Mouse (Mus musculus) layer of hippocampus, adult 11-12 months (tissue): ENCODE results near the gene Atrnl1.
A peak's percentile ranks its signal among the peaks of the same experiment; 100 is the strongest.
"Not testable (repeated sequence)": the region's sequence is repeated elsewhere in the genome, so short reads cannot be mapped to it uniquely, and the experiment has no call there.

Experiments
- DNase-seq: peaks from one replicate; pipeline ENCODE4 v3.0.0; 2022; ENCODE audit warnings: low spot score

The Atrnl1 gene

DNA sequence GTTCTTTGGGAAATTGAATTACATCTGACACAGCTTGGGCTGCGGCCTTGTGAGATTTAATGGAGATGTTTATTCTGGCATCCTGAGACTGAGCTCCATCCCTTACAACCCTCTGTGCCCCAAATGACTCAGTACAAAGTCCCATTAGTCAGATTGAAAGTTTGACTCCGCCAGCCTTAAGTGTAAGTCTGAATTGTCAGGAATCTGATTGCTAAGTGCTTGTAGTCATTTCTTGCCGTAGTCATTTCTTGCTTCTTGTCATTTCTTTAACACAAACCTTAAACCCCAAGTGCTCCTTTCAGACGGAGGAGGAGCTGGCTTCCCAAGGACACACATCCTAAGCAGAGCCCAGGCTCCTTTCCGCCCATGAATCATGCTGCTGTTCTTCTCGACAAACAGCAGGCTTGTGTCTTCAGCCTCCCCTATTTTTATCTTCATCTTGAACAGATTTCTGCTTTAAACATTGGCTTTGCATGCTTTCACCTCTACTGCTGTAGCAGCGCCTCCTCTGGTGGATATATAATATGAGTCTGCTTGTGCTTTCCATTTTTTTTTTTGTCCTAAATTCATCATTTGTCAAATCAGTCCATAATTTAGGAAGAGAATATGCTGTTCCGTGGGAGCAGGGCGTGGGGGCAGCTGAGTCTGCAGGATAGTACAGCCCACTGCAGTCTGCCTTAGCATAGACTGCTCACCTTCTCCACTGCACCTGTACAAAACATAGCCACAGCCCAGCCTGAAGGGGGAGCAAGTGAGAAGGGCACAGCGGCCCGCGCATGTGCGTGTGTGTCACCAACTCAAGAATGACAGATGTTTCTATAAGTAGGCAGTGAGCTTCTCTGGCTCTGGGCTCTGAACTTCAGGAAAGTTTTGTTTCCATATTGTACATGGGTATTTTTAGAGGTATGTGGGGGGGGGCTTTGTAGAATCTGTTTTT, 214.7 kb downstream of the Atrnl1 start:
- no peak for DNase-seq

- DNase-seq = peak; percentile 7
Observed at GRCm38 (mm10) chr19:57833083-57833482, 222.2 kb downstream of the Atrnl1 start.

DNA sequence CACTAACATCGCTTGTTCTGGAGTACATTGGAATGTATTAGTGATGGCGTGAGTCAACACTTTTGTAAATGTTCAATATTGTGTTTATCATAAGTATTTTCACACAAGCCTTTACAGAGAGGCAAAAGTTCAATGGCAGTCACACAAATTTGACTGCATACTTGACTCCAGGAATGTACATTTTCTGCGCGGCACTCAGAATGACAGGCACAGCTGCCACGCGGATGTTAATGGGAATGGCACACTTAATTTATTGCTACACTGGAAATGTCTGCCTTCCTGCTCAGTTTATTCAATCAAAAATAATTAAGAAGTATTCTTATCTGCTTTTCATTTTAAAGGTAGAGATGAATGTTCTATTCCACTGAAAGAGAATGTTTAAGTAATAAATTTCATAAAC, 227.0 kb downstream of the Atrnl1 start:
- no peak for DNase-seq

- DNase-seq = no peak
Observed at GRCm38 (mm10) chr19:57838546-57838945, 227.7 kb downstream of the Atrnl1 start.

- no peak for DNase-seq
Observed at GRCm38 (mm10) chr19:57849915-57850314, 239.1 kb downstream of the Atrnl1 start.

- DNase-seq = no peak
Observed at GRCm38 (mm10) chr19:57868350-57868749, 257.5 kb downstream of the Atrnl1 start.

DNA sequence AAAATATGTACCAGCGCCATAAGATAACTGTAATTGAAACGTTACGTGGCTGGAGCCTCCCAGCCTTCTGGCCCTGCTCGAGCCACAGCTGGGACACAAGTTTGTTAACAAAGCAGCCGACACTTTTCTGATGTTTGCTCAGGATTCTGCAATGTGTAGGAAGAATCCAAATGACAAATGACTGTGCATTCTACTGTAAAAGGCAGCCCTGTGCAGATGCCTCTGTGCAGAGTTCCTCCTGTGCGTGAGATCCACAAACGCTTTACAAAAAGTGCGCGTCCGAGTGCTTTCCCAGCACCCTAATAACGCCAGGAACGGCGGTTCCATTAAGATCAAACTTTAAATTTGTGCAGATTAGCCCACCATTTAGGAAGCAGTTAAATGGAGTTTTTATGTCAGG, 260.0 kb downstream of the Atrnl1 start:
- no peak for DNase-seq

DNA sequence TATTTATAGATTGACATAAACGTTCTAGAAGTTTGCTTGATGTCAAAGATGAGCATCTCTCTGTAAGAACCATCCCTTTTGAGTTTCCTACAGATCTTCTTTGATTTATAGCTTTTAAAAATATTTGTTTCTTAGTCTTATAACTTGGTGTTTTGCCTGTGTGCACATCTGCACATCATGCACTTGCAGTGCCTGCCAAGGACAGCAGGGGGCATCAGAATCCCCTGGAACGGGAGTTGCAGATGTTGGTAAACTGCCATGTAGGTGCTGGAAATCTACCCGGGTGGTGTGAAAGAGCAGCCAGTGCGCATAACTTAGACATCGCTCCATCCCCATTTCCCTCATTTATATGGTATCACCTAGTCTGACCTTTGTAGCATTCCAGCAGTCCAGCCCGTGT, 265.2 kb downstream of the Atrnl1 start:
- DNase-seq = no peak

DNA sequence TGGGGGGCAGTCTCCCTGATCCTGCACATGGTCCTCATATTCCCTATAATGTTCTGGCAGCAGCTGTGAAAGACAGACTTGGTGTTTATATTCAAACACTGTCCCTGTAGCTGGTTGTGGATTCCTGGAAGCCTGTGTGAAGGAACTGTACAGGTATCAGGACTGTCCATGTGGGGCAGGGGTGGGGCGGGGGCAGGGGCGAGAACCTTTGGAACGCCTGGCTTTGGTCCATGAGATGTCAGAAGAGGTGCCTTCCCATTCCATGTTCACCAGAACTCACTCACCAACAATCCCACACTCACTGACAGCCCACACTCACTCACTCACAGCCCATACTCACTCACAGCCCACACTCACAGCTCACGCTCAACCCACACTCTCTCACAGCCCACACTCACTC, 266.5 kb downstream of the Atrnl1 start:
- no peak for DNase-seq

- DNase-seq = no peak
Observed at GRCm38 (mm10) chr19:57878583-57878982, 267.7 kb downstream of the Atrnl1 start.

- DNase-seq = not testable (repeated sequence)
Observed at GRCm38 (mm10) chr19:57879841-57880240, 269.0 kb downstream of the Atrnl1 start.

GRCm38 (mm10) chr19:57881927-57882326, 271.1 kb downstream of the Atrnl1 start:
- no peak for DNase-seq

GRCm38 (mm10) chr19:57888871-57889270, 278.0 kb downstream of the Atrnl1 start:
- DNase-seq = no peak

DNA sequence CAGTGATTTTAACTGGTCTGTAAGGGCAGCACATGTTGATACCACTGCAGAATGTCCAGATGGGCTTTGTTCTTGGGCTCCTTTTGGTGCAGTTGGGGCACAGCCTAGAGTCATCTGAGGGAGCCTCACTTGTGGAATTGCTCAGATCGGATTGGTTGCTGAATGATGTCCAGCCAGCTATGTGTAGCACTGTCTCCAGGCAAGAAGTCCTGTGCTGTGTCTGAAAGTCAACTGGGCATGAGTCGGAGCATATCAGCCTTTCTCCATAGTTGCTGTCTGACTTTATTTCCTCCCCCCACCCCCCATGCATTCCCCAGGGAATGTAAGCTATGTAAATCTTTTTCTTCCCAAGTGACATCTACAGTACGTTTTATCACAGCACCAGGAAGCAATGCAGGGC, 278.9 kb downstream of the Atrnl1 start:
- DNase-seq = no peak

GRCm38 (mm10) chr19:57890954-57891353, 280.1 kb downstream of the Atrnl1 start:
- no peak for DNase-seq

GRCm38 (mm10) chr19:57894191-57894590, 283.4 kb downstream of the Atrnl1 start:
- DNase-seq = no peak

- peak; percentile 32 for DNase-seq
Observed at GRCm38 (mm10) chr19:57900037-57900436, 289.2 kb downstream of the Atrnl1 start.

GRCm38 (mm10) chr19:57909466-57909865, 298.6 kb downstream of the Atrnl1 start:
- no peak for DNase-seq

DNA sequence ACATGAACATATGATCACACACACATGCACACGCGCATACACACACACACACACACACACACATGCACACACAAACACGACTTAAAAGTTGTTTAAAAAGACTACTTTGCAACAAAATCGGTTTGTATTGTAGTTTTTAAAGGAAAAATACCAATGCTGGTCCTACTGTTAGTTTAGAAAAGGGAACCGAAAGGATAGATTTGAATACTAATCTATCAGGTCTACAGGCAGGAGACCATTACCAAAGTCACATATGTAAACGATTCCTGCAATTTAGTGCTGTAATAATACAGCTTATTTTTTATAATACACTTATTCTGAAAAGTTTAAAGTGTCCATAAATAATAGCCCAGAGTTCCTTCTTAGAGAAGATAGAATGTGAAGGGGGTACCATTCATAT, 299.8 kb downstream of the Atrnl1 start:
- no peak for DNase-seq

- no peak for DNase-seq
Observed at GRCm38 (mm10) chr19:57916325-57916724, 305.5 kb downstream of the Atrnl1 start.

GRCm38 (mm10) chr19:57922991-57923390, 312.2 kb downstream of the Atrnl1 start:
- no peak for DNase-seq

DNA sequence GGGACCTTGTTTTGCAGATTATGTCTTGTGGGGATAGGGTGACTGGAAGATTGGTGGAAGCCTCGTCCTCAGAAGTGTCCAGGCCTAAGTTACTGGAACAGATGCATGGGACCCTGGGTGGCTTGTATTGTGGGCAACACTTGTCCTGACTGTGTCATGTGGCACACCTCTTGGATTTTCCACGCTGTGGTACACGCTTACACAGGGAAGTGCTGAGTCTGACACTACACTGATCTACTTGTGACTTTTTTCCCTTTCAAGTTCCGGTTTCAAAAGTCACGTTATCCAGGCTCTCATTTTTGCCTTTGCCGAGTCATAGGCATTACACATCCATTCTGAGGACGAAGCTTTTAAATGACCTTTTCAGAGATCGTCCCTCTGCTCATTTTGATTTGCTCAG, 314.0 kb downstream of the Atrnl1 start:
- no peak for DNase-seq

DNA sequence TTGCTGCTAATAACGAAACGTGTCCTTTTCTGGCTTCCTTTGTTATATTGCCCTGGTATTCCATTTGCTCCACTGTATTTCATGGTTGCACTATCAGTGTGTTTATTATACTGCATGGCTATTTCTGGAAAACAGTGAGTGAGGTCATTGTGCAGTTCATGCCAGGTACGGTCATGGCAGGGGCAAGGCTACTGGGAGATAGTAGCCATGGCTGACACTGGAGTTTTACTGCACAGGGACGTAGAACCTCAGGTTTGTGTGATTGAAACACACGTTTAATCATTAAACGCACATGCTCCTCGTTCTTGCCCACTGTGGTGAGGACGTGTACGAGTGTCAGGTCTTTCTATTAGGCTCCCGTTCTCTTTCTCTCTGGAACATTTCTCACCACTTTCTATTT, 314.8 kb downstream of the Atrnl1 start:
- no peak for DNase-seq
